Mouse (Mus musculus): ENCODE data around the gene Taok2. TPM values are rescaled to one million over a fixed set of nuclear protein-coding genes. Genes with fewer than 3 reads are reported as not detected.

Gene Taok2
- total and polyA plus RNA-seq, 3 experiments = 37.4 to 44.7 (median 39.8) TPM

- DNase-seq = no peak
- intact Hi-C loops (cut with DNase I) = loop anchor here (2.0 to 5.0 kb wide), 3 partner anchors 25 to 138 kb away; no protein-coding TSS in a partner anchor
- TF ChIP-seq CTCF (IDR thresholded peaks at IDR 0.05) (no peak), EP300 (IDR thresholded peaks at IDR 0.05; ENCODE audit: insufficient read depth, low read depth, low read length) (no peak), POLR2A (IDR thresholded peaks at IDR 0.05; ENCODE audit: insufficient read depth, low read depth, low read length) (no peak)
- Histone ChIP-seq H3K36me3 (ENCODE audit: control insufficient read depth, insufficient read depth, low read length) (no peaks in the 10 kb centered on the region), H3K27me3 (ENCODE audit: control insufficient read depth, insufficient read depth, low read length) (no peaks in the 10 kb centered on the region), H3K9ac (ENCODE audit: low read depth, low read length) (0 out of 2 replicates have a peak overlapping the region, but pooled peaks have one; percentile 8), H3K79me2 (replicated peaks; ENCODE audit: control insufficient read depth, insufficient read depth, low read length) (no peaks in the 10 kb centered on the region), H3K27ac (no peak overlapping the region), H3K4me3 (no peak overlapping the region), H3K4me1 (ENCODE audit: control insufficient read depth, insufficient read depth, low read length) (peaks cover 8% of the 10 kb centered on the region)
- WGBS = 33% methylated on average over 10 of the region's 10 CpGs
These were observed 60.6 kb downstream of the Taok2 start for GRCm38 (mm10) chr7:126823940-126824339.

GRCm38 (mm10) chr7:126823202-126823711 lies 61.2 kb downstream of the Taok2 start:
- intact Hi-C loops (cut with DNase I) = loop anchor here (2.0 to 5.0 kb wide), 3 partner anchors 24 to 139 kb away; no protein-coding TSS in a partner anchor
- peak overlapping the region; percentile 81 for H3K27ac ChIP-seq

GRCm38 (mm10) chr7:126822741-126823140 lies 61.8 kb downstream of the Taok2 start:
- Histone ChIP-seq H3K36me3 (ENCODE audit: control insufficient read depth, insufficient read depth, low read length) (no peaks in the 10 kb centered on the region), H3K9ac (ENCODE audit: low read depth, low read length) (peak overlapping the region; percentile 24), H3K27me3 (ENCODE audit: control insufficient read depth, insufficient read depth, low read length) (no peaks in the 10 kb centered on the region), H3K79me2 (replicated peaks; ENCODE audit: control insufficient read depth, insufficient read depth, low read length) (no peaks in the 10 kb centered on the region), H3K4me1 (ENCODE audit: control insufficient read depth, insufficient read depth, low read length) (peaks cover 8% of the 10 kb centered on the region), H3K27ac (peak overlapping the region; percentile 81), H3K4me3 (peak overlapping the region; percentile 51; the same call in 1 of the 2 replicates)
- 20% methylated on average over 9 of the region's 9 CpGs for WGBS
- TF ChIP-seq CTCF (IDR thresholded peaks at IDR 0.05) (no peak), POLR2A (IDR thresholded peaks at IDR 0.05; ENCODE audit: insufficient read depth, low read depth, low read length) (peak; percentile 42), EP300 (IDR thresholded peaks at IDR 0.05; ENCODE audit: insufficient read depth, low read depth, low read length) (no peak)
- intact Hi-C loops (cut with DNase I) = loop anchor here (2.0 to 5.0 kb wide), 3 partner anchors 24 to 140 kb away; no protein-coding TSS in a partner anchor
- DNase-seq = peak; percentile 45 to 59

More at GRCm38 (mm10) chr7:126823202-126823711, 61.2 kb downstream of the Taok2 start:
- 3% methylated on average over 16 of the region's 19 CpGs for WGBS
- Histone ChIP-seq H3K79me2 (replicated peaks; ENCODE audit: control insufficient read depth, insufficient read depth, low read length) (no peaks in the 10 kb centered on the region), H3K9ac (ENCODE audit: low read depth, low read length) (peak overlapping the region; percentile 88), H3K36me3 (ENCODE audit: control insufficient read depth, insufficient read depth, low read length) (no peaks in the 10 kb centered on the region), H3K4me1 (ENCODE audit: control insufficient read depth, insufficient read depth, low read length) (peaks cover 8% of the 10 kb centered on the region), H3K27me3 (ENCODE audit: control insufficient read depth, insufficient read depth, low read length) (no peaks in the 10 kb centered on the region), H3K4me3 (peak overlapping the region; percentile 51)
- peak in 1 of 2 experiments; percentile 30 for DNase-seq
- TF ChIP-seq POLR2A (IDR thresholded peaks at IDR 0.05; ENCODE audit: insufficient read depth, low read depth, low read length) (no peak), CTCF (IDR thresholded peaks at IDR 0.05) (no peak), EP300 (IDR thresholded peaks at IDR 0.05; ENCODE audit: insufficient read depth, low read depth, low read length) (no peak)

- Histone ChIP-seq H3K79me2 (replicated peaks; ENCODE audit: control insufficient read depth, insufficient read depth, low read length) (no peaks in the 10 kb centered on the region), H3K36me3 (ENCODE audit: control insufficient read depth, insufficient read depth, low read length) (no peaks in the 10 kb centered on the region), H3K4me3 (no peak overlapping the region), H3K27ac (peak overlapping the region; percentile 81), H3K9ac (ENCODE audit: low read depth, low read length) (peak overlapping the region; percentile 24), H3K27me3 (ENCODE audit: control insufficient read depth, insufficient read depth, low read length) (no peaks in the 10 kb centered on the region), H3K4me1 (ENCODE audit: control insufficient read depth, insufficient read depth, low read length) (peaks cover 8% of the 10 kb centered on the region)
- intact Hi-C loops (cut with DNase I) = loop anchor here (2.0 to 5.0 kb wide), 3 partner anchors 23 to 140 kb away; no protein-coding TSS in a partner anchor
- TF ChIP-seq CTCF (IDR thresholded peaks at IDR 0.05) = peak; percentile 100
- TF ChIP-seq EP300 (IDR thresholded peaks at IDR 0.05; ENCODE audit: insufficient read depth, low read depth, low read length) = peak; percentile 83
- TF ChIP-seq POLR2A (IDR thresholded peaks at IDR 0.05; ENCODE audit: insufficient read depth, low read depth, low read length) = peak; percentile 48; the same call in 1 of the 2 replicates
- peak; percentile 82 to 88 for DNase-seq
- 24% methylated on average over 7 of the region's 7 CpGs for WGBS
These were observed 62.5 kb downstream of the Taok2 start for GRCm38 (mm10) chr7:126821835-126822511.

- no peak for TF ChIP-seq EP300 (IDR thresholded peaks at IDR 0.05; ENCODE audit: insufficient read depth, low read depth, low read length)
- no peak for TF ChIP-seq POLR2A (IDR thresholded peaks at IDR 0.05; ENCODE audit: insufficient read depth, low read depth, low read length)
- TF ChIP-seq CTCF (IDR thresholded peaks at IDR 0.05) = peak; percentile 39
These were observed 65.7 kb downstream of the Taok2 start for GRCm38 (mm10) chr7:126818818-126819217.

More at GRCm38 (mm10) chr7:126818818-126819217, 65.7 kb downstream of the Taok2 start:
- H3K4me3 ChIP-seq = no peak overlapping the region
- no peaks in the 10 kb centered on the region for H3K27me3 ChIP-seq (ENCODE audit: control insufficient read depth, insufficient read depth, low read length)
- H3K4me1 ChIP-seq (ENCODE audit: control insufficient read depth, insufficient read depth, low read length) = peaks cover 6% of the 10 kb centered on the region
- H3K79me2 ChIP-seq (replicated peaks; ENCODE audit: control insufficient read depth, insufficient read depth, low read length) = no peaks in the 10 kb centered on the region
- H3K27ac ChIP-seq = no peak overlapping the region
- no peak overlapping the region for H3K9ac ChIP-seq (ENCODE audit: low read depth, low read length)
- H3K36me3 ChIP-seq (ENCODE audit: control insufficient read depth, insufficient read depth, low read length) = no peaks in the 10 kb centered on the region
- 25% methylated on average over 1 of the region's 1 CpGs for whole genome bisulfite sequencing
- DNase-seq = no peak
- intact Hi-C loops (cut with DNase I) = no loop called here
